Mouse (Mus musculus) heart, embryonic 15.5 days (tissue): ENCODE measurements around the gene Sdc3. TPM values are rescaled to one million over a fixed set of nuclear protein-coding genes. Genes with fewer than 3 reads are reported as not detected.

Experiments
- ATAC-seq: fragments of 200-750 bp; cut with Nextera tagmentation; replicated peaks from 2 replicates; pipeline ENCODE4 v1.8.0; 2017; ENCODE audit warnings: low read depth, moderate TSS enrichment; ENCODE audit not compliant: insufficient number of reproducible peaks, insufficient read depth, low FRiP score
- H3K27ac ChIP-seq: fragments of 300-500 bp; sonication (generic); 2 replicates; pipeline ENCODE4 v1.5.1; 2015; ENCODE audit warnings: mild to moderate bottlenecking, inconsistent platforms
- H3K27me3 ChIP-seq: fragments of 300-500 bp; sonication (generic); 2 replicates; pipeline ENCODE4 v1.6.1; 2015; ENCODE audit warnings: inconsistent platforms
- H3K36me3 ChIP-seq: fragments of 300-500 bp; sonication (generic); 2 replicates; pipeline ENCODE4 v1.6.1; 2015; ENCODE audit warnings: mild to moderate bottlenecking, inconsistent platforms
- H3K4me1 ChIP-seq: fragments of 300-500 bp; sonication (generic); replicated peaks from 2 replicates; pipeline ENCODE4 v1.6.1; 2015; ENCODE audit warnings: inconsistent platforms
- H3K4me2 ChIP-seq: fragments of 300-500 bp; sonication (generic); 2 replicates; pipeline ENCODE4 v1.6.1; 2015; ENCODE audit warnings: inconsistent platforms, mild to moderate bottlenecking, moderate library complexity
- H3K4me3 ChIP-seq: fragments of 300-500 bp; sonication (generic); 2 replicates; pipeline ENCODE4 v1.5.1; 2015; ENCODE audit warnings: mild to moderate bottlenecking, inconsistent platforms
- H3K9ac ChIP-seq: fragments of 300-500 bp; sonication (generic); 2 replicates; pipeline ENCODE4 v1.6.1; 2015; ENCODE audit warnings: mild to moderate bottlenecking, inconsistent platforms
- H3K9me3 ChIP-seq: fragments of 300-500 bp; sonication (generic); replicated peaks from 2 replicates; pipeline ENCODE4 v1.6.1; 2016; ENCODE audit warnings: inconsistent platforms
- WGBS: fragments of 180-500 bp; shearing (Covaris S2); methylation state at CpG from one replicate; pipeline ENCODE4 v1.1.7; 2015; ENCODE audit warnings: mixed read lengths; 5-methylcytosine and 5-hydroxymethylcytosine counted together
- polyA plus RNA-seq: library from polyadenylated mRNA; unstranded; fragments of >200 nt; fragmentation: Nextera tagmentation; extraction: Ambion mirVana; gene quantifications from 2 replicates; pipeline ENCODE4 v1.2.1, GENCODE M21; 2015

The Sdc3 gene
- polyA plus RNA-seq, 1 experiment from 2014 or later, result 18.4 TPM

- no peak for ATAC-seq
- peaks cover 75% of the 10 kb centered on the region for H3K36me3 ChIP-seq
- H3K9me3 ChIP-seq, result no peaks in the 10 kb centered on the region
- no peak overlapping the region for H3K4me3 ChIP-seq
- H3K4me1 ChIP-seq, result peaks cover 9% of the 10 kb centered on the region
- no peaks in the 10 kb centered on the region for H3K27me3 ChIP-seq
- 85% methylated on average over 7 of the region's 7 CpGs for WGBS
- no peak overlapping the region for H3K27ac ChIP-seq
- no peak overlapping the region for H3K9ac ChIP-seq
- H3K4me2 ChIP-seq, result no peak overlapping the region
These were observed 26.8 kb upstream of the Sdc3 start for GRCm38 (mm10) chr4:130765399-130766160.

DNA sequence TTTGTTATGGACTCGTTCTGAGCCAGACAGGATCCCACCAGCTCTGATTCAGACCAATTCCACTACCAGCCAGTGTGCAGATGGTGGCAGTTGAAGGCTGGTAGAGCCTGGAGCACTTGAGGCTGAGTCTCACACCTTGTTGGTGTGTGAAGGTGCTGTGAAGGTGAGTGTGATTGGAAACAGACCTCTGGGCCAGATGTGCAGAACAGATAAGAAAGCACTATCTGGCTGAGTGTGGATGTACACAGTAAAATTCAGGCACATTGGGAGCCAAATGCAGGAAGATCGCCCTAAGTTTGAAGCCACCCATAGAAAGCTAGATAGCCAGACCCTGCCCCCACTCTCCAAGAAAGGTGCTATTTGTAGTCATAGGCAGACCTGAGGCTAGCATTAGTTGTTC, 25.9 kb upstream of the Sdc3 start:
- WGBS, result 74% methylated on average over 2 of the region's 2 CpGs
- H3K9ac ChIP-seq, result no peak overlapping the region
- ATAC-seq, result no peak
- H3K4me1 ChIP-seq, result peaks cover 1% of the 10 kb centered on the region
- H3K27me3 ChIP-seq, result no peaks in the 10 kb centered on the region
- H3K9me3 ChIP-seq, result no peaks in the 10 kb centered on the region
- no peak overlapping the region for H3K4me3 ChIP-seq
- no peak overlapping the region for H3K4me2 ChIP-seq
- peaks cover 79% of the 10 kb centered on the region for H3K36me3 ChIP-seq
- no peak overlapping the region for H3K27ac ChIP-seq

- no peak overlapping the region for H3K9ac ChIP-seq
- H3K9me3 ChIP-seq, result no peaks in the 10 kb centered on the region
- 85% methylated on average over 4 of the region's 4 CpGs for WGBS
- ATAC-seq, result no peak
- no peak overlapping the region for H3K4me2 ChIP-seq
- H3K27ac ChIP-seq, result no peak overlapping the region
- peaks cover 84% of the 10 kb centered on the region for H3K36me3 ChIP-seq
- no peaks in the 10 kb centered on the region for H3K27me3 ChIP-seq
- no peaks in the 10 kb centered on the region; the same call in 1 of the 2 replicates for H3K4me1 ChIP-seq
- no peak overlapping the region for H3K4me3 ChIP-seq
These were observed 25.4 kb upstream of the Sdc3 start for GRCm38 (mm10) chr4:130766926-130767325.

GRCm38 (mm10) chr4:130773899-130774298, 18.4 kb upstream of the Sdc3 start:
- Histone ChIP-seq H3K27ac (peak overlapping the region; percentile 20), H3K9ac (no peak overlapping the region), H3K36me3 (peaks cover 56% of the 10 kb centered on the region), H3K4me1 (peaks cover 35% of the 10 kb centered on the region), H3K9me3 (no peaks in the 10 kb centered on the region), H3K27me3 (no peaks in the 10 kb centered on the region), H3K4me3 (no peak overlapping the region), H3K4me2 (no peak overlapping the region)
- WGBS, result 63% methylated on average over 4 of the region's 4 CpGs
- no peak for ATAC-seq

- ATAC-seq, result no peak
- H3K4me2 ChIP-seq, result no peak overlapping the region
- H3K4me1 ChIP-seq, result peaks cover 39% of the 10 kb centered on the region
- no peak overlapping the region for H3K4me3 ChIP-seq
- H3K27me3 ChIP-seq, result no peaks in the 10 kb centered on the region
- H3K27ac ChIP-seq, result no peak overlapping the region
- 88% methylated on average over 4 of the region's 4 CpGs for WGBS
- H3K36me3 ChIP-seq, result peaks cover 58% of the 10 kb centered on the region
- no peak overlapping the region for H3K9ac ChIP-seq
- H3K9me3 ChIP-seq, result no peaks in the 10 kb centered on the region
These were observed 17.5 kb upstream of the Sdc3 start for GRCm38 (mm10) chr4:130774822-130775221.

DNA sequence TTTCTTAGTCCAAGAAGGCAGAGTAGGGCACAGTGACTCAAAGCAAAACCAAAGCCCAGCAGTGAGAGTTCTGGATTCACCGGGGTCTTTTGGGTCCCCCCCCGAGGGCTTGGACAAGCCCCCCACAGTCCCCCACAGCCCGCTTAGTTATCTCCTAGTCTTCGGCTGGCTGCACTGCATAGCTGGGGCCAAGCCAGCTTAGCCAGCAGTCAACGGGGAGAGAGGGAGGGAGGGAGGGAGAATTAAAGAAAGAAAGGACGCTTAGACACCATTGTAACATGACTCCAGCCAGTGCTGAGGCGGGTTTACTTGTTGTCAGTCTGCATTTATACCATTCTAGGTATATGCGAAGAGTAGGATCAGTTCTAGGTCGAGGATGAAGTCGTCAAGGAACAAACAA, 14.7 kb upstream of the Sdc3 start:
- Histone ChIP-seq H3K36me3 (peaks cover 58% of the 10 kb centered on the region), H3K4me2 (0 out of 2 replicates have a peak overlapping the region, but pooled peaks have one; percentile 9), H3K9me3 (no peaks in the 10 kb centered on the region), H3K27ac (peak overlapping the region; percentile 75), H3K4me3 (no peak overlapping the region), H3K4me1 (peaks cover 39% of the 10 kb centered on the region), H3K27me3 (no peaks in the 10 kb centered on the region), H3K9ac (no peak overlapping the region)
- peak; percentile 34; the same call in 1 of the 2 replicates for ATAC-seq
- WGBS, result 30% methylated on average over 10 of the region's 10 CpGs

DNA sequence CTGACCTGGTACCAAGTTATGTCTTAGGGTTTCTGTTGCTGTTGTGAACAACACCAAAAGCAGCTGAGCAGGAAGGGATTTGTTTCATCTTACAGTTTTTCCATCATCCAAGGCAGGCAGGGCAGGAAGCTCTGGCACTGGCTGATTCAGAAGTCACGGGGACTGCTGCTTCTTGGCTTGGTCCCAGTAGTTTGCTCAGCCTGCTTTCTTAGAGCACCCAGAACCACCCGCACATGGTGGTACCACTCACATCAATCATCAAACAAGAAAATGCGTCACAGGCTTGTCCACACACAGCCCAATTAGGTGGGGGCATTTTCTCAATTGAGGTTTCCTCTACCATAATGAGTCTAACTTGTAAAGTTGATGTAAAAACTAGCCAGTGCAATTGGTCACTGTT, 13.3 kb upstream of the Sdc3 start:
- Histone ChIP-seq H3K36me3 (peaks cover 47% of the 10 kb centered on the region), H3K9me3 (no peaks in the 10 kb centered on the region), H3K27me3 (no peaks in the 10 kb centered on the region), H3K27ac (no peak overlapping the region; the same call in 1 of the 2 replicates), H3K4me2 (no peak overlapping the region), H3K9ac (no peak overlapping the region), H3K4me3 (no peak overlapping the region), H3K4me1 (peaks cover 28% of the 10 kb centered on the region)
- 56% methylated on average over 3 of the region's 3 CpGs for WGBS
- no peak for ATAC-seq

DNA sequence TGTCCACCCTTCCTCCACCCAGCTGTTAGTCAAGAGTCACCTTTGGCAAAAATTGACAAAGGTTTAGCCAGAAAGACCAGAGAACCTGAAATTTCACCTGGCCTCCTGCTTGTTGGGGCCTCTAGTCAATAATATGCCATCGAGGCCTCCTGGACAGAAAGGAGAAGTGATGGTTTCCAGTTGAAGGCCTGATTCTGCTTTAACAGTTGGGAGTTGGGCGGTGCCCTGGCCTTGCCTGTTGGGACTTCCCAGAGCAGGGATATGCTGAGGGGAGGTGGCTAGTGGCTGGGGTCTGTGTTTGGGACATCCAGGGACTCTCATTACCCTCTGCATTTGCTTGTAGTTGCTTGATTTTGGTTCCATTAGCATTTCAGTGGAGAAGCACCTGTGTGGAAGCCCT, 9.8 kb upstream of the Sdc3 start:
- Histone ChIP-seq H3K27ac (no peak overlapping the region), H3K4me3 (no peak overlapping the region), H3K4me2 (no peak overlapping the region), H3K9ac (no peak overlapping the region), H3K4me1 (peaks cover 13% of the 10 kb centered on the region), H3K36me3 (peaks cover 30% of the 10 kb centered on the region), H3K27me3 (no peaks in the 10 kb centered on the region), H3K9me3 (no peaks in the 10 kb centered on the region)
- WGBS, result 84% methylated on average over 2 of the region's 2 CpGs
- no peak for ATAC-seq

GRCm38 (mm10) chr4:130784755-130785154, 7.6 kb upstream of the Sdc3 start:
- WGBS, result 24% methylated on average over 4 of the region's 4 CpGs
- Histone ChIP-seq H3K4me2 (no peak overlapping the region), H3K27ac (no peak overlapping the region), H3K9ac (no peak overlapping the region), H3K4me3 (no peak overlapping the region), H3K36me3 (peaks cover 21% of the 10 kb centered on the region), H3K27me3 (no peaks in the 10 kb centered on the region), H3K9me3 (no peaks in the 10 kb centered on the region), H3K4me1 (no peaks in the 10 kb centered on the region)
- ATAC-seq, result no peak

- Histone ChIP-seq H3K4me1 (peaks cover 7% of the 10 kb centered on the region), H3K27ac (no peak overlapping the region), H3K4me3 (no peak overlapping the region), H3K36me3 (no peaks in the 10 kb centered on the region), H3K4me2 (no peak overlapping the region), H3K9me3 (no peaks in the 10 kb centered on the region), H3K27me3 (0 out of 2 replicates have a peak, but pooled peaks cover 3% of the 10 kb centered on the region), H3K9ac (no peak overlapping the region)
- no peak for ATAC-seq
- WGBS, result 80% methylated on average over 5 of the region's 5 CpGs
These were observed 4.8 kb upstream of the Sdc3 start for GRCm38 (mm10) chr4:130787530-130787929.

GRCm38 (mm10) chr4:130790180-130790579, 2.2 kb upstream of the Sdc3 start:
- H3K9ac ChIP-seq, result no peak overlapping the region
- no peak overlapping the region for H3K4me2 ChIP-seq
- H3K27ac ChIP-seq, result no peak overlapping the region
- 6% methylated on average over 6 of the region's 6 CpGs for WGBS
- H3K9me3 ChIP-seq, result no peaks in the 10 kb centered on the region
- H3K27me3 ChIP-seq, result 0 out of 2 replicates have a peak, but pooled peaks cover 3% of the 10 kb centered on the region
- H3K4me1 ChIP-seq, result peaks cover 26% of the 10 kb centered on the region
- ATAC-seq, result no peak
- H3K4me3 ChIP-seq, result no peak overlapping the region
- H3K36me3 ChIP-seq, result no peaks in the 10 kb centered on the region
